Mouse (Mus musculus) MEL (cell line): Measurements from ENCODE around the gene Krt222.

Experiments
- CTCF ChIP-seq, 3 experiments: IDR thresholded peaks in 2 of 3; conservative IDR thresholded peaks in 1 of 3; 2 replicates each; pipeline ENCODE4 v1.5.1; 2011 to 2012; ENCODE audit warnings: low read length in 3 of 3, low read depth in 2 of 3, mild to moderate bottlenecking in 2 of 3, improper control_type of control experiment in 1 of 3, inconsistent platforms in 1 of 3, mixed read lengths in 1 of 3, moderate library complexity in 1 of 3; ENCODE audit not compliant: control insufficient read depth in 1 of 3, insufficient read depth in 1 of 3, poor library complexity in 1 of 3, severe bottlenecking in 1 of 3
- EP300 ChIP-seq, 2 experiments: IDR thresholded peaks; 2 replicates each; pipeline ENCODE4 v1.6.1; 2011; ENCODE audit warnings: improper control_type of control experiment in 2 of 2, low read length in 2 of 2, low read depth in 1 of 2, mild to moderate bottlenecking in 1 of 2
- MAFK ChIP-seq: IDR thresholded peaks from 2 replicates; pipeline ENCODE4 v1.6.1; 2011; ENCODE audit warnings: low read depth, mild to moderate bottlenecking, low read length, improper control_type of control experiment, borderline replicate concordance
- TAL1 ChIP-seq: IDR thresholded peaks from 2 replicates; pipeline ENCODE4 v1.6.1; 2012; ENCODE audit warnings: mild to moderate bottlenecking, inconsistent platforms, low read length, moderate library complexity, mixed read lengths

DNA sequence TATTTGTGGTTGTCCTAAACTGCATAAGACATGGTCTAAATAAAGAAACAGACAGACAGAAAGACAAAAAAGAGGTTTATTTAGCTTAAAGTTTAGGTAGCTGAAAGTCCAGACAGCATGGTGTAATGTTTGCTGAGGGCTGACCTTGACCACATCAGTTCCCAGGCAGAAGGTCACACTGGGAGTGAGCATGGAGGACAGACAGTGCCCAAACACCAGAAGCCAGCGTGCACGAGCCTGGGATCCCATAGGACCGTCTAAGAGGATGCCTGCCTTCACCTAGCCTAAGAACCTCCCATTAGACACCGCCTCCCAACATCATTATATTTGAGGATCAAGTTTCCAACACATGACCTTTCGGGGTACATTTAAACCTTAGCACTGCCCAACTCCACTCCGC lies 31.7 kb upstream of the Krt222 start:
- TF ChIP-seq CTCF (IDR thresholded peaks at IDR 0.05 in 2 of 3, conservative IDR thresholded peaks at IDR 0.05 in 1 of 3; ENCODE audit: control insufficient read depth in 1 of 3, insufficient read depth in 1 of 3, low read depth in 2 of 3, low read length in 3 of 3, poor library complexity in 1 of 3, severe bottlenecking in 1 of 3) = no peak
- no peak for TF ChIP-seq TAL1
- TF ChIP-seq EP300 (IDR thresholded peaks at IDR 0.05; ENCODE audit: low read depth in 1 of 2, low read length in 2 of 2) = no peak
- no peak for TF ChIP-seq MAFK
